Mouse (Mus musculus) retina, embryonic 14.5 days (tissue): ENCODE measurements around the gene Nsun4.

Source experiments
- DNase-seq: peaks from one replicate; pipeline ENCODE4 v3.0.0-alpha.2; 2015; ENCODE audit warnings: low spot score

Gene Nsun4

DNA sequence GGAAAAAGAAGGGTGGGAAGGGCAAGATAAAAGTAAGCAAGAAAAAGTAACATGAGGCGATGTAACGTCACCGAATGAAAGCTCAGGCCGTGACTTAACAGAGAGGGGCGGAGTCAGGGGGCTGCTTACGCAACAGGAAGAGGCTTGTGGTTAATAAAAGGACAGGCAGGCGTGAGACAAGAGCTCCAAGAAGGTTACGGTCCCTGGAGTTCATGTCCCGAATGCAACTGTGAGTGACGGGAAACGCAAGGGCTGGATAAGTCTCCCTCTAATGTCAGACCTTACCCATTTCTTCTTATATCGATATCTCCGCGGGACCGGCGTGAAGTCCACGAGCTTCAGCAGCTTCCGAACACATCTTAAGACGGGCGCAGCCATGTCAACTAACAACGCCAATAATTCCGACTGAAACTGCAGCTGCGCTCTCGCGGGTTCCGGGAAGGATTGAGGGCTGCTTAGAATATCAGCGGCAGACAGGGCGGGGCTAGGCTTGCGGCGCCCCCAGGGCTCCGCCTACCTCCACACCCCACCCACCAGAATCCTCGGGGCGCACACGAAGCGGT is at the start of gene Nsun4:
Nsun4 (minus strand) TSS at position 478 of the 563 bp plus-strand sequence.
- peak; percentile 91 for DNase-seq

DNA sequence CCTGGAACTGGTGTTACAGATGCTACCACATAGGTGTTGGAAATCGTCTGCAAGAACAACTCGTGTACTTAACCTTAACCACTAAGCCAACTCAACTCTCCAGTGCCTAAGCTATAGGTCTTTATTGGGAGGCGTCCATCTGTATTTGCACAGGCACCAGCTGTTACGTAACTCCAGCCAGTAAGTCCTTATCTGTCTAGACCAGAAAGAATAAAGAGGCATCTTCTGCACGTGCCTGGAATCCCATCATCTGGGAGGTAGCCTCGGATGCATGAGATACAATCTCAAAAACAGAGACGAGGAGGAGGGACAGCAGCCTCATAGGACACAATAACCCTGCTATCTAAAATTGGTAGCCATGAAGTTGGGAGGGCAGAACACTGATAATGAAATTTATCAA is 47.3 kb upstream of the Nsun4 start:
- DNase-seq, result no peak

DNA sequence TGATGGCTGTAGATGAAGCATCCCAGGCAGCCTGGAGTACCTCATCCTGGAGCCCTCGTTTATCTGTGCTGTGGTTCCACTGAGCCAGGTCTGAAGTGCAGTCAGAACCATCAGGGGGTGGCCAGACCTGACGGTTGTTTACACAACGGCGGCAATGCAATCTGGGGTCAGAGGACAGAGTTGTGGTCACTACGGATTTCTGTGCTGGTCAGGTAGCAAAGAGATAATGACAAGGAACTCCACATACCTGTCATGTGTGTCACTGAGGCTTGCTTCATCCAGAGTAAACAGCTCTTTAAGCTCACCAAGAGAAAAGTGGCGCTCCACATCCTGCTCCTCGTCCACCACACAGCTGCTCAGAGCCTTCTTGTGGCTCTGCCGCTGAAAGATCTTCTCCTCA is 43.5 kb upstream of the Nsun4 start:
- DNase-seq, result no peak

DNA sequence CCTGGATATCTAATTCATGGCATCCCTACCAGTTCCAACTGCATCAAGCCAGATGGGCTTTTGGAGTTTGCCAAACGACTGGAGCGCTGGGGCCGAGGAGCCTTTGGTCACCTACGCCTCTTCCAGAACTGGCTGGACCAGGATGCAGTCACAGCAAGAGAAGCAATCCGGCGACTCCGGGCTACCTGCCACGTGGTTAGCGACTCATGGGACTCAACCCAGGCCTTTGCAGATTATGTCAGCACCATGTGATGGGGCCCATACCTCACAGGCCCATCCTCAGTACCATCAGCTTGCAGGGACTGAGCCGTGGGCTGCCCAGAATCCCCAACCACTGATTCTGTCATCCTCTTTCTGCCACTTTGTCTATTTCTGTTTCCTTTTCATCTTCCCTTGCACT is 42.6 kb upstream of the Nsun4 start:
- DNase-seq, result no peak

DNA sequence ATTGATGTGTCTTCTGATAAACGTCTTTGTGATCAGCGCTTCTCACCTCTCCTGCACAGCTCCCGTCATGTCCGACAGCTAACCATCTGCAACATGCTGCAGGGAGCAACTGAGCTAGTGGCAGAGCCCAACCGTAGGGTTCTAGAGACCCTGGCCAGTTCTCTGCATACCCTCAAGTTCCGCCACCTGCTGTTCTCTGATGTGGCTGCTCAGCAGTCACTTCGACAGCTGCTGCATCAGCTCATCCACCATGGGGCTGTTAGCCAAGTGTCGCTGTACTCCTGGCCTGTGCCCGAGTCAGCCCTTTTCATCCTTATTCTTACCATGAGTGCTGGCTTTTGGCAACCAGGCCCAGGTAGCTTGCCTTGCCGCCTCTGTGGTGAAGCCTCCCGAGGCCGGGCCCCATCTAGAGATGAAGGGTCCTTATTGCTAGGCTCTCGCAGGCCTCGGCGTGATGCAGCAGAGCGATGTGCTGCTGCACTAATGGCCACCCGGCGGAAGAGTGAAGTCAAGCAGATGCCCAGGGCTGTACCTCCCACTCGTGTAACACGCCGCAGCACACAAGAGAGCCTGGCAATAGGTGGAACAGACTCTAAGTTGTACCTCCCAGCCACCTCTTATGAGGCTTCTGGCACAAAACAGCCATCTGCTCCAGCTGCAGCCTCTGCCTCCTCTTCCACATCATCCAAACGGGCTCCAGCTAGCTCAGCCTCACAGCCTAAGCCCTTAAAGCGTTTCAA is 35.0 kb upstream of the Nsun4 start:
- no peak for DNase-seq

DNA sequence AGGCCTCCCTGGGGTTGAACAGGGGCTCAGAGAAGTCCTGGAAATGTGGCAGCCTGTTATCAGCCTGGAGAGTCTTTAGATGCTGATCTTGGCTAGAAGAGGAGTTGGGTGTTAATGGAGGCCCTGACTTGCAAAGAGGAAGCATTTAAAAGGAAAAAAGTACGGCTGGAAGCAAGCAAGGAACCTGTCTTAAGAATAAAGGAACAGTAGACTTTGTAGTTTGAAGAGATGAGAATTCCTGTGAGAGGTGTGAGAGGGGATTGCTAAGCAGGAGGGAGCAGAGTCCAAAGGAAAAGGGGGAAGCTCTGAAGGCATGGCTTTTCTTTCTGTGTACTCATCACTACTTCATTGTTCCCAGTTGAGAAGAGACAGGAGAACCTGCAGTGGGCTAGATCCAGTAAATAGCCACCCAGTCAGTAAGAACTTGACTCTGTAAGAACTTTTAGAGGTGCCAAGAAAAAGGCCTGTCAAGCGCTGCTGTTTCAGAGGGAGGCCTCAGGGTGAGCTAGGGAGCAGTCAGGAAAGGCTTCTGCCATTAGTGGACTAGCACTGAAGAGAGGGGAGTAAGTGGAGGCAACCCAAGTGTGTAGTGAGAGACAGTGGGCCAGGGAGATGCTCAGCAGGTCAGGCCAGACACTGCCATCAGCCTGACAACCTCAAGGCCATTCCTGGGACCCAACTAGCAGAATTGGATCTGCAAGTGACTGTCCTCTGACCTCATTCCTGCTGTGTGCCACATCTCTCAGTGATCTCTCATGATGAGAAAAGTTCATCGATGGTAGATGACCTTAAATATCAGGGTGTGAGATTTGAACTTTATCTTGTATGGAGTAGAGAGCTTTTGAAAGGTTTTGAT is 23.8 kb upstream of the Nsun4 start:
- peak; percentile 13 for DNase-seq

DNA sequence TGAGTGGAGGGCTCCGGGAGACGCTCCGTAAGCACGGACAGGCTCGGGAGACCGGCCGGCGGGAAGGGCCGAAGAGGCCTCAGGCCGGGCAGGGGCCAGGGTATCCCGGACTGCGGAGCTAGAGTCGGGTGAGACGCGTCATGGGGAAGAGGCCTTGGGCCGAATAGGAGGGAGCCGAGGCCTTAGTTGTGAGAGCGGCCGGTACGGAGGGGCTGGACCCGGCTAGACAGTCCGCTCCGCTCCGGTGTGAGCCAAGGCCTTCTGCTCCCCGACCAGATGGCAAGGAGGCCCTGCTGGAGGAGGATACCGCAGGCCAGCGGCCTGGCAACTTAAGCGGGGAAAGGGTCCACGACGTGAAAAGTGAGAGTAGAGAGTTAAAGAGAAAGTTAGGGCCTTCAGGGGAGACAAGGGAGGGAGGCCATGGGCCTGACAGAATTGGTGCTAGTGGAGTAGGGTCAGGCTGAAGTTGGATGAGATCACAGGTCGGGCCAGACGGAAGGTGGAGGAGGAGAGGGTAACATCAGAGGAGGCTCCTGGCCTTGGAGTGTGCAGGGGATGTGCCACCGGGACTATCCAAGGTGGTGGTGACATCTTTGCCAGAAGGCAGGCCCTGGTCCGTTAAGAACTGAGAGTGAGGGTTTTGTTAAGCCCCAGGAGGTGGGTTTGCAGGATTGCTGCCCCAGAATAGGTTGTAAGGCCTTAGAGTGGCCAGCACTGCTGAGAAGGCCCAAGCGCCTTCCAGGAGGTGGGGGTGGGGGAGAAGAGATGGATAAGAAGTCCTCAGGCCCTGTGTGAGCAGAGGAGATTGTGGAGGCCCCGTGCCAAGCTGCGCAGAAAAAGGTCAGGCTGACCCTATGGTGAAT is 22.9 kb upstream of the Nsun4 start:
- DNase-seq, result peak; percentile 59

DNA sequence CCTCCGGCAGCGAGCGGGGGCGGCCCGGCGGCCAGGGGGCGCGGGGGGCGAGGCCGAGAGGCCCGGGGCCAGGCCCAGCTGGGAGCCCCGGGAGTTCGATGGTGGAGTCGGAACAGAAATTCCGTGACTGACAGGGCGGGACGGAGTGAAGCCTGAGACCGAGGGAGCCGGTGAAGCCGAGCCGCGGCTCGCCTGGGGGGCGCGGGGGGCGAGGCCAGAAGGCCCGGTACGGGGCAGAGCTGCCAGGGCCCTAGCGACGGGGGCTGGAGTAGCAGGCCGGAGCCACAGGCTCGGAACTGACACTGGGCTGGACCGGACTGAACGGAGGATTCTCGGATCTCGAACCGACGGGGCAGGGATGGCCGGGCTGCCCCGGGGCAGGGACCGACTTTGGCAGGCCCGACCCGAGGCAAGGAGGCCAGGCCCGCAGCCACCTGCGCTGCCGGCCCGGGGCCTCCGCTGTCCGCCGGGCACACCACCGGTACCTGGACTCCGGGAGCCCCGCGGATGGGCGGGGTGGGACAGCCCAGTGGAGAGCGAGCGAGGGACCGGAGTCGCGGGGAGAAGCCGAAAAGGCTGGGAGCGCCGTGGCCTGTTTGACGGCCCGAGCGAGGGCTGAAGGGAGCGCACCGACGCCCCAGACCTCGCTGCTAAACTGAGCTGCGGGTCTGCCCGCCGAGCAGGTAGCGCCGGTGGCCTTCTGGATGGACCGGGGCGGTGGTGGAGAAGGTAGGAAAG is 22.1 kb upstream of the Nsun4 start:
- peak; percentile 79 for DNase-seq

DNA sequence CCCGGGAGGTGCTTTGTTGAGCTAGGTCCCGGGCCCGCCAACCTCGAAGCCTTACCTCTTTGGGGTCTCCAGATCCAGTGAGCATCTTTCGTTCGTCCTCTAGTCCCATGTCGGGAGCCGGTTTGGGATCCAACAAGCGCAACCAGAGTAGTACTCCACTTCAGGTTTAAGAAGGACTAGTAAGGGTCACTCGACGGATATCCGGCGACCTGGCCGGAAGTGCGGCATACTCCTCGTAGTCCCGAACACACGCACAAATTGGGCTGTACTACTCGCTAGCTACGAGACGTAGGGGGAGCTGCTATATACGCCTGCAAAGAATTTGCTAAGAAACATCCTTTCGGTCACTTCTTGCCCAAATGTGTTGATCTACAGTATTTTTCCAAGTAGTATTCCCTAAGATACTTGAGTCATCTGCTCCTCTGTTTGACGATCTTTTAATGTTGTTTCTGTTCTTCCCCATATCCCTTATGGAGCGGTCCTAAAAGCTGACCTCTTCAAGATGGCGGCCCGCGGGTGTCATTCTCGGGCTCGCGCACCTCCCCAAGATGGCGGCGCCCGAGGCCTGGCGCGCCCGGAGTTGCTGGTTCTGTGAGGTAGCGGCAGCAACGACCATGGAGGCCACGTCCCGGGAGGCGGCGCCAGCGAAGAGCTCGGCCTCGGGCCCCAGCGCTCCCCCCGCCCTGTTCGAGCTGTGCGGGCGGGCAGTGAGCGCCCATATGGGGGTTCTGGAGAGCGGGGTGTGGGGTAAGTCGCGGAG is 21.4 kb upstream of the Nsun4 start, which contains the start of the genes Uqcrh and Lrrc41:
Uqcrh (minus strand) TSS at position 211 of the 760 bp plus-strand sequence.
Lrrc41 (plus strand) TSS at position 409 of the 760 bp plus-strand sequence.
- DNase-seq, result peak; percentile 97

DNA sequence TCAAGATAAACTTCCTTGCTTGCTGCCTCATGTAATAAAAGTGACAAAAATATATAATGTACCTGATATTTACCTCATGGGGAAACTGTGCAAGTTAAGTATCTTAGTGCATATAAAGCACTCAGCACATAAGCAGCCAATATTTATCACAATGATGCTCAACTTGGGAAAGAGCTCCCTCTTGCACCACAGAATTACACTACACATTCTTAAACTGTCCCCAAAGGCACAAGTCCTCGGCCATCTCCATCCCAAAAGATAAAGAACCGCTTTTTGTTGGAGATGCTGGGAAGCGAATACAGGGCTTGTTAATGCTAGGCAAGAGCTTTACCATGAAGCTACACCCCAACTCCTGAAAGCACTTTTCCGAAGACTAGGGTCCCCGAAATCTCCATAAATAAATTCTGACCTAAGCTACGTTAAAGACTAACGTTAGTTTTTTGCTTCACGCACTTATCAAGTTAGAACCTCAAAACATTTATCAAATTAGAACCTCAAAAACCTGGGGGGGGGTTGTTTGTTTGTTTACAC is 20.5 kb upstream of the Nsun4 start:
- DNase-seq, result peak; percentile 57

DNA sequence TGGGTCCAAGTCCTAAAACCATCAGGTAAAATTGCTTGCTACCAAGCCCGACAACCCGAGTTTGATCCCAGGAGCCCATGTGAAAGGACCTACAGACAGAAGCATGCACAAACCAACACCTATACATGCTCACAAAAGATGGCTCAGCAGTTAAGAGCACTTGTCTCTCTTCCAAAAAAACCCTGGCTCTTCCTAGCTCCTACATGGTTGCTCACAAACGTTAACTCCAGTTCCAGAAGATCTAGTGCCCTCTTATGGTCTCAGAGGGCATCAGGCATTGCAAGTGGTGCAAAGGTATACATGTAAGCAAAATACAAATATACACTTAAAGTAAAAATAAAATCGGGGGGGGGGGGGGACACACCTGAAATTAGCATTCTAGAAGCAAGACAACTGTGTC is 19.5 kb upstream of the Nsun4 start:
- DNase-seq, result peak; percentile 33

DNA sequence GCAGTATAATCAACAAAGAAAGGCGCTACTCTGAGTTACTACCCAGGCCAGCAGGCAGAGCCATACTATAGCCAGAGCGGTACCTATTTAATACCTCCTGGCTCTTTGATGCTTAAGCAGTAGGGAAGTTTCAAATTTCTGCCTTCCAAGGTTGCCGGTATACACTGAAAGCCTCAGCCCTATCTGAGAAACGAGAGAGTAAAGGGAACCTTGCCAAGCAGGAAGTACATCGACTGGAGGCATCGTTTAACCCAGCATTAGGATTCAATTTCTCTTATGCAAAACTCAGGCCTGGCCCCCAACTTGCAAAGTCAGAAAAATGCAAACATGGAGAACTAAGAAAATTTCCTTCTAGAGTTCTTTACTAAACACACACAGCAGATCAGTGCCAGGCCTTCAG is 16.4 kb upstream of the Nsun4 start:
- DNase-seq, result no peak

DNA sequence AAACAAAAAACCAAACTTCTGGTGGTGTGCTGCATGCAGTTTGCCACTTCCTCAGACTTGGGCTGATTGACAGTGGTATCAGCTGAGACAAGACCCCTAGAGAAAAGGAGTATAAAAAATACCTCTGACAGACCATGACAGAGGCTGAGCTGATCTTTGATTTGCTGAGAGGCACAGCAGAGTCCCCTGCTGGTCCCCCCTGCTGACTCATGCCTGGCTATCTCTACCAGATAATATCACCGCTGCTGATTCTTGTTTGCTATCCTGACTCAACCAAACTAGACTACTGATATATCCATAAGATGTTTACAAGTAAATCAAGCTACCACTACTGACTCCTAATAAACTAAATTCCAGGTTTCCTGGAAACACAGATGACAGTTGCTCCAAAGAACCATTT is 10.2 kb upstream of the Nsun4 start:
- no peak for DNase-seq

DNA sequence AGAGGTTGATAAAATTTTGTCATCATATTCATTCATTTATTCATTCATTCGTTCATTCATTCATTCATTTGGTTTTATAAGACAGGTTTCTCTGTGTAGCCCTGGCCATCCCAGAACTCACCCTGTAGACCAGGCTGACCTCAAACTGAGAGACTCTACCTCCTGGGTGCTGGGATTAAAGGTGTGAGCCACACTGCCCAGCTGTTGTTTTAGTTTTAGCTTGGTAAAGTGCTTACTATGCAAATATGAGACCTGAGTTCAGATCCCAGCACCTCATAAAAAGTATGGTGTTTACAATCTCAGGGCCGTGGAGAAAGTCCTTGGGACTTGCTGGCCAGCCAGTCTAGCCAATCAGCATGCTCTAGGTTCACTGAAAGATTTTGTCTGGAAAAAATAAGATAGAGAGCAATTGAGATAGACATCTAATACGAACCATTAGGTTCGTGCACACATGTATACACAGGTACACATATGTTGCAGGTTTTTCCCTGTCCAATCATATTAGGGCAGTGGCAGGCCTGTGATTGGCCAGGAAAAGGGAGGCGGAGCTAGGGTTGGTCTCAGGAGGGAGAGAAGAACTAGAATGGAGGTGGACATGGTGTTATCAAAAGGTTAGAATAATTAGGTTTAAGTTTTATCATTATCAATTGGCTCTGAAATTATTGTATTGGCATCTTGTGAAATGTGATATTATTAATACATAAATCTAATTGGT is 5.5 kb upstream of the Nsun4 start:
- DNase-seq, result no peak

DNA sequence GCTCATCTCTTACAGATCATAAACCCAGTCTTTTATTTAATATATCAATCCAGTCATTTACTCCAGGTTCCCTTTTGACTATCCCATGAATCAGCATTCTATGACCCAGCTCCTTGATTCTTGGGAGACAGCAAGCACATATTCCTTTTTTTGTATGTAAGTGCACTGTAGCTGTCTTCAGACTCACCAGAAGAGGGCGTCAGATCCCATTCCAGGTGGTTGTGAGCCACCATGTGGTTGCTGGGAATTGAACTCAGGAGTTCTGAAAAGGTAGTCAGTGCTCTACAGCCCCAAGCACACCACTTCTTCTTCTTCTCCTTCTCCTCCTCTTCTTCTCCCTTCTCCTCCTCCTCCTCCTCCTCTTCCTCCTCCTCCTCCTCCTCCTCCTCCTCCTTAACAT is 3.9 kb upstream of the Nsun4 start:
- no peak for DNase-seq

DNA sequence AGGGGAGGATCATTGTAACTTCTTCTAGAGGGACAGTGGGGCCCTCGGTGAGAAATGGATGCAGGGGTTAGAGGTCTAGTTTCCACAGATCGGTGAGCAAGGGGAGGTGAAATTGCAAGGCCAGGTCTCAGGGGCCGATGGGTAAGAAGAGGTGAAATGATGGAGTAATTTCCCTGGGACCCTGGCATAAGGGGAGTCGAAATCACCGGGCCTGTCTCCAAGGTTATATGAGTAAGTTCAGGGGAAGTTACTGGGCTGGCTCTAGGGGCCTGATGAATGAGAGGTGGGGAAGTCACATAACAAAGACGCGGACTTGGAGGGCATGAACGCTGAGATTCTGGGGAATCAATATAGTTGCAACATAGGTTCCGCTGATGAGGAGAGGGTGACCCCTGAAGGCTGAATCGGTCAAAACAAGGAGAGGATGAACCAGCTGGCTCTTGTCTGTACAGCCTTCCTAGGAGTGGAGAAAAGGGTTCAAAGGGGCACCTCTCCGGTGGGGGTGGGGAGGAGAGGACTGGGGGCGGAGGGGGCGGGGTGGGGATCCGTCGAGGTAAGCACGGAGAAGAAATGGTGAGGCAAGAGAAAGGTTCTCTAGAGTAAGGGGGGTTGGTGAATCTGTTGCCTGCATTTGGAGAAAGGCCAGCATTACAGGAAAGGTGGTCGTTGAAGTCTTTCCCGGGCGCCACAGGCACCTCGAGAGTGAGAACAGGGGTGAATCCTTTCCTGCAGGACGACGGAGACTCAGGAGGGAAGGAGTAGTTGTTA is 966 bp downstream of the Nsun4 start:
- DNase-seq, result peak; percentile 73

DNA sequence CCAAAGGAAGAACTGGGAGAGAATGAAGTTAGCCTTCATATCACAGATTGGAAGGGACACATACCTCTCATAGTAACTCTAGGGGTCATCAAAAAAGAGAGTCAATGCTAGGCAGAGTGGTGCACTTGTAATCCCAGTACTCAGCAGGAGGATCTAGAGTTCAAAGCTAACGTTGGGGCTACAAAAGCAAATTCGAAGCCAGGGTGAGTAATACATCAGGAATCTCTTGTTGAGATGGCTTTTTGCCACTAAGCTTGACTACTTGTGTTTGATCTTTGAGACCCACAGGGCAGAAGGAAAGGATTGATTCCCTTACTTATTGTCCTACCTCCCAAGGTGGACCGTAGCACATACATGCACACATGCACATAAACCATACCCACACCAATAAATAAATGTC is 4.5 kb downstream of the Nsun4 start:
- DNase-seq, result no peak

DNA sequence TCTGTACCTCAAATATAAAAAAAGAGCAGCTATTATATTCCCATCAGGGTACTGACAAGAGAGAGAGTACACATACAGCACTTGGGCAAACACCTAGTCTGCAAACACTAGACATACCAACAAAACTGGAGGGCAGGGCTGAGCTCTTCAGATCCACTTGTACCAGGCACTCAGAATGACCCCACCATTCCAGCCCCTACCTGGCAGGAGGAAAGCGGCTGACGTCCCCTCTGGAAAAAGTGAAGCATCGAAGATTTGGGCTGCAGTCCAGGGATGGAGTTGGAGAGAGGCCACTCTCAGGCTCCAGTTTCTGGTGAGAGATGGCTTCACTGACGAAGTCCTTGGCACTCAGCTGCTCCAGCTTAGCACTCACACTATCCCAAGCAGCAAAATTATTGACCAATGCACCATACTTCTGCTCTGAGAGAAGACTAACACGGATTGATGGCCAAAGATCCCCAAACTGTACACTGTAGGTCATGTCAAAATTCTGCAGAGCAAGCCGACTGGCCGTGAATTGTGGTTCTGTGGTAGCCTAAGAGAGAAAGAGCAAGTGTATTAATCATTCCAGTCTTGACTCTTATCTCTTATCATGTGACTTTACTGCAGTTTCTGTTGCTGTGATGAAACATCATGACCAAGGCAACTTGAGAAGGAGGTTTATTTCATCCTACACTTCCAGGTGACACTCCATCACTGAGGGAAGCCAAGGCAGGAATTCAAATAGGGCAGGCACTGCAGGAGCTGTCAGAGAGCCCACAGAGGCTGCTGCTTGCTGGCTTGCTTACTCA is 5.4 kb downstream of the Nsun4 start:
- DNase-seq, result no peak
